Mouse (Mus musculus) cerebellum, adult 18-20 months (tissue): ENCODE data around the gene Tatdn3.
"Not testable (repeated sequence)": the region's sequence is repeated elsewhere in the genome, so short reads cannot be mapped to it uniquely, and the experiment has no call there.

ENCODE experiments used
- DNase-seq, 2 experiments: peaks; one replicate each; pipeline ENCODE4 v3.0.0; 2021

Gene Tatdn3

DNA sequence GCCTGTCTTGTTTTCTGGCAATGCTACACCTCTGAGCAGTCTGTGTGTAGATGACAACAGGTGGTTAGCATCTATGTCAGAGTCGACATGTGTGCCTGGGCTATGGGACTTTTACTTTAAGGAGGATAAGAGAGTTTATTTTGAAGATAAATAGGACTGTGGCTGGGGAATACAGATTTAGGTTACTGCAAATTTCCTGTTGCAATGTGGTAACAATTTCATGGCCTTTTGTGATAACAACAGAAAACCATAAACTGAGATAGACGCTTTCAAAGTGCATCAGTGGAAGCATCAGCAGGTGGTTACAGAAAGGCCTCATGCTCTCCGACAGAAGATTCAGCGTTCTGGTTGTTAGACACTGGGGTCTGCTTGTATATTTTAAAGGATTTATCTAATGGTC is 10.8 kb upstream of the Tatdn3 start:
- DNase-seq: no peak

GRCm38 (mm10) chr1:191073001-191073400 is 10.3 kb upstream of the Tatdn3 start:
- DNase-seq: no peak

- DNase-seq: no peak
Observed at GRCm38 (mm10) chr1:191072329-191072913, 9.7 kb upstream of the Tatdn3 start.

GRCm38 (mm10) chr1:191071613-191072012 is 8.9 kb upstream of the Tatdn3 start:
- DNase-seq: no peak

DNA sequence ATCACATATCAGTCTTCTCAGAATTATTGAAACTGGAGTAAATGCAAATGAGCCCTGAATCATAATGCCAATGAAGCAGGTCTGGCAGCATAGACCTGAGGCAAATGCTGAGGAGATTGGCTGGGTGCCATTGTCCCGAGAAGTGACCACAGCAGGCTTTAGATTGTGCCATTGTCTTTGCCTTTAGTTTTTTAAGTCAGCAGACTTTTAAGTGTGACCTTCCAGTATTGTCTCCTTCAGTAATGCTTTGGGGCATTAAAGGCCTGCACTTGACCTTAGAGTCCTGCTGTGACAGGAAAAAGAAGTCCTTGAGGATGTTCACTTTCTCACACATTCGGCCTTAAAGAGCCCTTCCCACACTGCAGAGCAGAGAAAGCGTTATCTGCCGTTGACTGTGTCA is 7.5 kb upstream of the Tatdn3 start:
- DNase-seq: no peak

DNA sequence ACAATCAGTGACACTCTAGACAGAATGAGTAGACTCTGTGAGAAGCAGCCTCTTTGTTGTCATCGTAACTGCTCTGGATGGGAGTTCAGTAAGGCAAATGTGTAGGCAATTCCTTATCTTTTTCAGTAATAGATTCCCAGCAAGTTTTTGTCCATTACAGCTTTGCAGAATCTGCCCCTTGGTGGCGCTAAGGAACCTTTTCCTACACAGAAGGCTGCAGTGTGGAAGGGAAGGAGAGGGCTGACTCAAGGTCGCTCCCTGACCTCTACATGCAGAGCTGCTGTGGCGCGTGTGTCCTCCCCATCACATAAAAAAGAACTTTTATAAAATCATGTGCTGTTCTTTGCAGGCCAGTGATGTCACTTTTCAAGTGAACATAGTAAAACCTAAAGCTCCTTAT is 5.6 kb upstream of the Tatdn3 start:
- no peak for DNase-seq

- no peak for DNase-seq
Observed at GRCm38 (mm10) chr1:191065188-191065587, 2.5 kb upstream of the Tatdn3 start.

DNA sequence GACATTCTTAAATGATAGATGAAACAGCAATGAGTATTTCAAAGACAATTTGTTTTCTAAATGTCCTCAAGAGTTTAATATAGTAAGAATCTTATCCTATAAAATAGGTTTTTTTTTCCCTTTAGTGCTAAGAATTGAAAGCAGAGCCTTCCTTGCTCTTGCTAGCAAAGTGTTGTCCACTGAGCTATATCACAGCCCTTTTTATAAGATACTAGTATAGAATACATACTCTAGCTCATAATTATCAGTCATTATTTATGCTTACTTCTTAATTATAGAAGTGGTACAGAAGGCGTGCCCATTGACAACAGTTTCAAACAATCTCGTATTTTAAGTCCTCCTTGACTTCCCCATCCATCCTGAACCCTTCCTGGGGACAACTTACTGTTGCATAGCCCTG is 1.8 kb upstream of the Tatdn3 start:
- no peak for DNase-seq

GRCm38 (mm10) chr1:191063700-191064099 is 968 bp upstream of the Tatdn3 start:
- no peak for DNase-seq

- DNase-seq: no peak
Observed at GRCm38 (mm10) chr1:191062241-191062780, 421 bp downstream of the Tatdn3 start.

DNA sequence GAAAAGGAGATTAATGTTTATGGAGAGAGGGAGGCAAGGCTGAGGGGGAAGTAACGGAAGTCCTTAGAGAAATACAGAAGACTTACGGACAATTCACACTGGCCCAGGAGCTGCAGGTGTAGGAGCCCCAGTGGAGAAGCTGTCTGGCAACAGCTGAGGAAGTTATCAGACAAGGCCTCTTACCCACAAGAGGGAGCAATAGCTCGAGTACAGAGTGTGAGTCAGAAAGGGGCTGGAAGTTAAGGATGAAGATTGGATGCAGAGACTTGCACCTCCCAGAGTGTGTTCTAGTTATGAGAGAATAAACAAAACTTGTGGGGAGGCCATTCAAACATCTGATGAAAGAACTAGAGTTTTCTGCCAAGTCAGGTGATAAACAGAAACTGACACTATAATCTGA is 5.3 kb downstream of the Tatdn3 start:
- DNase-seq: no peak

DNA sequence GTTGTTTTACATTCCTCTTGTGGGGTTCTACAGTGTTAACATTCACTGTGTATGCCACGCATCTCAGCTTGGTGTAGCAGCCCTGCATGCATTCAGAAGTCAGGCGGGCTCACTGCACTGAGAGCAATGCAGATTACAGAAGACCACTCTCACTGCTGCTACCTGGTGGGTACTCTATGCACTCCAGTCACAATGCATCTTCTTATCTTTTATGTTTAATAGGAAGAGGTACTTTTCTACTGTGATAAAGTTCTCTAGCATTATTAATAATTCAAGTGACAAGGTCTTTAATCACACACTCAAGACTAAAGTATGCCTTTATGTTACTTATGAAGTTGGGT is 7.2 kb downstream of the Tatdn3 start:
- DNase-seq: no peak

GRCm38 (mm10) chr1:191054870-191055532 is 7.7 kb downstream of the Tatdn3 start:
- no peak for DNase-seq

- no peak for DNase-seq
Observed at GRCm38 (mm10) chr1:191053555-191053954, 9.2 kb downstream of the Tatdn3 start.

GRCm38 (mm10) chr1:191046231-191046824 is 16.4 kb downstream of the Tatdn3 start:
- DNase-seq: no peak

- DNase-seq: no peak
Observed at GRCm38 (mm10) chr1:191045264-191045663, 17.5 kb downstream of the Tatdn3 start.

DNA sequence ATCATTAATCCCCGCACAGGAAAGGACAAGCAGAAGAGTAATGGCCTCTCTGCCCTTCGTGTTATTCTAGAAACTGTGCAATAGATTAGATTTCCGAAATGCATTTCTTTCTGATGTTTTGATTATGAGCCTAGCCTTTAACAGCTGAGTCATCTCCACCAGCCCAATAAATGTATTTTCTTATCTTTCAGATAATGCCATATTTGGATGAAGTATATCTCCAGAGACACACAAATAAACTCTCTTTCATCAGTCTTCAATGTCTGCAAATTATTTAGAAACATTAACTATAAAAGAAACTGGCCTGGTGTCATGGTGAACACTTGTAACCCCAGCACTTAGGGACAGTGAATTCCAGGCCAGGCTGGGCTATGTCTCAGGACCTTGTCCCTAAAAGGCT is 20.0 kb downstream of the Tatdn3 start:
- DNase-seq: no peak

DNA sequence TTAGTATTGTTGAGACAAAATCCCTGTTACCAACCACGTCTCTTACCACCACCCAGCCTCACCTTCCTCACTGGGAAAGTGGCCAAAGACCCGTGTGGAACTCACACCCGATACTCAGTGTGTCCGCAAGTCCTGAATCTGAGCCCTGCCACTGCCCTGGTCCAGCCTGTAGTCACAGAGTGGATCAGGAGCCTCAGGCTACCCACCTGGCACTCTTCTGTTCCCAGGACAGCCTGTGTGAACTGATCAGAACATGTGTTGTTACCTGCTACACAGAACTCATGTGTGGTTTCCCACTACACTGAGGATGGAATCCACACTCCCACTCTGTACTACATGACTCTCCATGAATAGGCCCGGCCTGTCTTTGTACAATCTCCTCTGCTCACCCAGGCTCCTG is 20.6 kb downstream of the Tatdn3 start:
- no peak for DNase-seq

GRCm38 (mm10) chr1:191041352-191041751 is 21.4 kb downstream of the Tatdn3 start:
- no peak for DNase-seq

- DNase-seq: no peak
Observed at GRCm38 (mm10) chr1:191037999-191038398, 24.7 kb downstream of the Tatdn3 start.

DNA sequence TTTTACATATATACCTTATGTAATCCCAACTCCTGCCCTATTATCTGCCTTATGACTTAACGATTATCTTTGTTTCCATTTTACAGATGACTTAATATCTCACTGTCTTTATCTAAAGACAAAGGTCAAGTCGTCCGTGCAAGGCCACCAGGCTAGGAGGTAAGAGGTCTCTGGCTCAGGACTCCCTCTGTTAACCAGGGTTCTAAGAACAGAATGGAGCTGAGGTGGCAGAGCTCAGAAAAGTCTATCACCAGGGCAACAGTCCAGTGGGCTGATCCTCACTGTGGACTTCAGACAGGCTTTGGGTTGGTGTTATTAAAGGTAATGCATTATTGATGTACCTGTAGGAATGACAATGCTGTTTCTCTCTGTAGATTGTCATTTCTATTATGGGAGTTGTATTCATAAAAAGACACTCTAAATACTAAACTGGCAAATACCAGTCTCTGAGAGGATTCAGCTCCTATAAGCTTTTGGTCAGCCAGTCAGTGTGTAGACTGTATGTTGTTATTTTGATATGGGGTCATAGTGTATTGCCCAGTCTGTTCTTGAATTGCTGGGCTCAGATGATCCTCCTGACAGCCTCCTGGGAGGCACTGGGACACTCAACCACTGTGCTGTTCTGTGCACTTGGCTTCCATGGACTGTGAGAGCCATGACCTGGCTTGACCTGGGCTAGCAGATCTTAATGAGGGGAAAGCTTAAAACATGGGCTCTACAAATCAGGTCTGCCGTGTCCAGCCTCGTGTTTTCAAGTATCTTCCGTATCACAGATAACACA is 26.0 kb downstream of the Tatdn3 start, which contains the start of gene Spata45:
Gene Spata45 (plus strand): TSS at position 86 of the 781 bp plus-strand sequence.
- DNase-seq: no peak

- DNase-seq: no peak
Observed at GRCm38 (mm10) chr1:191035649-191036048, 27.1 kb downstream of the Tatdn3 start.

DNA sequence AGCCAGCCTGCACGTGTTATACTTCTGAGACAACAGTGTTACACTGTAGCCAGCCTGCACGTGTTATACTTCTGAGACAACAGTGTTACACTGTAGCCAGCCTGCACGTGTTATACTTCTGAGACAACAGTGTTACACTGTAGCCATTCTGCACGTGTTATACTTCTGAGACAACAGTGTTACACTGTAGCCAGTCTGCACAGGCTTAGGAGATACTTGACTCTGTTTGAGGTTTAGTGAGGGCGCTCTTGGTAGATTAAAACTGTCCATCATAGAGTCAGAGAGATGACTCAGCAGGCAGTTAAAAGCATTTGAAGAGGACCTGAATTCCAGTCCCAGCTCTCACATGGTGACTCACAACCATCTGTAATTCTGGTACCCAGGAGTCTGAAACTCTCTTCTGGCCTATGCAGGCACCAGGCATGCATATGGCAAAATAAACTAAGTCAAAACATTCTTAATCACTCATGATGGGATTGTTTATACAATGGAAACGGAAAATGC is 31.8 kb downstream of the Tatdn3 start:
- DNase-seq: not testable (repeated sequence)
